Mouse (Mus musculus) leukemia stem cell, adult 10-12 weeks (primary cell): Measurements from ENCODE around the gene Mtm1. TPM values are rescaled to one million over a fixed set of nuclear protein-coding genes. Genes with fewer than 3 reads are reported as not detected.

ENCODE experiments used
- polyA plus RNA-seq: library from polyadenylated mRNA; stranded (reverse); fragments of >175 nt; gene quantifications from 2 replicates; pipeline ENCODE4 v1.2.3, GENCODE M21; 2012; ENCODE audit warnings: low replicate concordance

Gene Mtm1
- polyA plus RNA-seq = 0.23 and 0.24 TPM in 2 replicates

GRCm38 (mm10) chrX:71210467-71210866, at the start of gene Mtm1:
TSS of gene Mtm1 (plus strand) at chrX:71210767.

GRCm38 (mm10) chrX:71364554-71364991, 154.0 kb downstream of the Mtm1 start, which contains the start of gene Mtmr1:
TSS of gene Mtmr1 (plus strand) at chrX:71364760.

Other genes with a start within 250 kb of the Mtm1 start
- gene Mamld1, start 160.5 kb upstream of the Mtm1 start, polyA plus RNA-seq = 0.13 TPM in 1 of 2 replicates, not detected in the other
- 6.1 and 7.3 TPM in 2 replicates for gene Mtmr1, start 154.0 kb downstream of the Mtm1 start, polyA plus RNA-seq